Mouse (Mus musculus) cerebellum, adult 8-10 months (tissue): ENCODE measurements at regions not wholly inside any gene's neighbourhood (a gene's known extent, or its start where the extent isn't known, plus 50 kb on each side); places are given as distances from the start of the nearest gene placed in this dataset.
"Not testable (repeated sequence)": the region's sequence is repeated elsewhere in the genome, so short reads cannot be mapped to it uniquely, and the experiment has no call there.

Experiments used
- DNase-seq: peaks from one replicate; pipeline ENCODE4 v3.0.0; 2022

- DNase-seq: not testable (repeated sequence)
Observed at GRCm38 (mm10) chr10:22460386-22460785, 100.0 kb downstream of the Raet1d start.

GRCm38 (mm10) chr10:22460818-22461479, 100.6 kb downstream of the Raet1d start:
- not testable (repeated sequence) for DNase-seq

GRCm38 (mm10) chr10:22461480-22462050, 101.2 kb downstream of the Raet1d start:
- DNase-seq: not testable (repeated sequence)

GRCm38 (mm10) chr10:22471722-22472330, 111.5 kb downstream of the Raet1d start:
- not testable (repeated sequence) for DNase-seq

GRCm38 (mm10) chr10:22479860-22480259, 119.5 kb downstream of the Raet1d start:
- peak; percentile 20 for DNase-seq

- not testable (repeated sequence) for DNase-seq
Observed at GRCm38 (mm10) chr10:22487071-22487470, 126.7 kb downstream of the Raet1d start.

GRCm38 (mm10) chr10:22491806-22492347, 131.5 kb downstream of the Raet1d start:
- not testable (repeated sequence) for DNase-seq

- no peak for DNase-seq
Observed at GRCm38 (mm10) chr10:22495975-22496496, 135.7 kb downstream of the Raet1d start.
